Mouse (Mus musculus) lung, embryonic 14.5 days (tissue): ENCODE data around the gene Tacc2. TPM values are rescaled to one million over a fixed set of nuclear protein-coding genes. Genes with fewer than 3 reads are reported as not detected.

Experiments
- ATAC-seq: fragments of 200-750 bp; cut with Nextera tagmentation; 2 replicates; pipeline ENCODE4 v1.8.0; 2017; ENCODE audit warnings: mild to moderate bottlenecking, moderate TSS enrichment, moderate library complexity; ENCODE audit not compliant: insufficient read depth
- DNase-seq: peaks from one replicate; pipeline ENCODE4 v3.0.0-alpha.2; 2015
- H3K27ac ChIP-seq: fragments of 300-500 bp; sonication (generic); 2 replicates; pipeline ENCODE4 v1.5.1; 2014; ENCODE audit warnings: low read depth, mild to moderate bottlenecking, moderate library complexity
- H3K27me3 ChIP-seq: fragments of 300-500 bp; sonication (generic); 2 replicates; pipeline ENCODE4 v1.6.1; 2014; ENCODE audit warnings: low read length, control low read depth; ENCODE audit not compliant: insufficient read depth
- H3K36me3 ChIP-seq: fragments of 300-500 bp; sonication (generic); 2 replicates; pipeline ENCODE4 v1.6.1; 2014; ENCODE audit warnings: control low read depth; ENCODE audit not compliant: insufficient read depth
- H3K4me1 ChIP-seq: fragments of 300-500 bp; sonication (generic); 2 replicates; pipeline ENCODE4 v1.6.1; 2014; ENCODE audit warnings: antibody characterized with exemption, control low read depth; ENCODE audit not compliant: insufficient read depth
- H3K4me2 ChIP-seq: fragments of 300-500 bp; sonication (generic); 2 replicates; pipeline ENCODE4 v1.6.1; 2014; ENCODE audit warnings: mild to moderate bottlenecking
- H3K4me3 ChIP-seq: fragments of 300-500 bp; sonication (generic); 2 replicates; pipeline ENCODE4 v1.5.1; 2014; ENCODE audit warnings: low read depth, low read length
- H3K9ac ChIP-seq: fragments of 300-500 bp; sonication (generic); 2 replicates; pipeline ENCODE4 v1.6.1; 2014
- H3K9me3 ChIP-seq: fragments of 300-500 bp; sonication (generic); 2 replicates; pipeline ENCODE4 v1.6.1; 2016; ENCODE audit warnings: low read depth, low read length, control low read depth
- CTCF ChIP-seq: IDR thresholded peaks from 2 replicates; pipeline ENCODE4 v1.5.1; 2016; ENCODE audit warnings: antibody characterized with exemption, low read depth
- WGBS: fragments of 180-500 bp; shearing (Covaris S2); extraction: QIAGEN DNeasy Blood & Tissue Kit; methylation state at CpG from one replicate; pipeline ENCODE4 v1.1.7; 2014; 5-methylcytosine and 5-hydroxymethylcytosine counted together
- polyA plus RNA-seq: library from polyadenylated mRNA; unstranded; fragments of >200 nt; fragmentation: Nextera tagmentation; extraction: Ambion mirVana; gene quantifications from 2 replicates; pipeline ENCODE4 v1.2.1, GENCODE M21; 2014

Tacc2 gene
- polyA plus RNA-seq, 1 experiment from 2014 or later, result 32.6 TPM

DNA sequence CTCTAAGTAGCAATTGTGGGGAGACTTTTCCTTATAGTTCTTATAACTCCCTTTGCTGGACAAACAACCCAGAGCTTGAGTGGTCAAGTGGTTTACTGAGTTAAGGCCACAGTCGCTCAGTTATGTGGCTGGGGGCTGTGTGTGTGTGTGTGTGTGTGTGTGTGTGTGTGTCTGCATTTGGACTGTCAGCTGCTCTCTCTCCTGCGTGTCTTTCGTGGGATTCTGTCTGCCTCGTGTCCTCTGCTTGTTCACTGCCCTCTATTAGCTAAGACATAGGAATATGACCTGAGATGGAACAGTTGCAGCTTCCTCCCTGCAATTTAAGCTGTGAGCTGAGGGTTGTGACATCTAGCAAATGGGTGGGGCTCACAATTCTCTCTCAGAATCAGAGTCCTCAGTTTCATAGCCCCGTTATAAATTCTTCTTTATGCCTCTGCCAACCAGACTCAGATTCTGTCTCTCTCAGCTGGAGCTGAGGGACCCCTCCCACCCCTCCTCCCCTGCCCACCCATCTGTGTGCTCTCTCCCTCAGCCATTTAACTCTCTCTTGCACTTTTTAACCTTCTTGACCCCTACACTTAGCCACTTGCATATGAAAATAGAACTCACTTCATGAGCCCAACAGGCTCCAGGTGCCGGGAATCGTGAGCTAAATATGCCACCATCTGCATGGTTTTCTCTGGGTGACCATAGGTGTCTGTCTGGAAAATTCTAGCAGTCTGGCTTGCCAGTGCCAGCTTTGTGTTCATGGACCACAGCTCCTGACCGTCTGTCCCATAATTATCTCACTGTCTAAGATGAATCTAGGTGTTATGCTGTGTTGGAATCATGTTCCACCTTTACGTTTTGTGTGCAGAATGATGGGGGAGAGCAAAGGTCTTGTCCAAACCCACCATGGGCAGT, 132.4 kb downstream of the Tacc2 start:
- WGBS, result 37% methylated on average over 9 of the region's 9 CpGs
- ATAC-seq (no peak), DNase-seq (no peak)
- no peak overlapping the region for H3K4me2 ChIP-seq
- peaks cover 11% of the 10 kb centered on the region; the same call in 1 of the 2 replicates for H3K4me1 ChIP-seq
- no peak for TF ChIP-seq CTCF
- H3K36me3 ChIP-seq, result no peaks in the 10 kb centered on the region
- H3K9me3 ChIP-seq, result no peaks in the 10 kb centered on the region
- no peak overlapping the region for H3K9ac ChIP-seq
- no peaks in the 10 kb centered on the region for H3K27me3 ChIP-seq
- H3K27ac ChIP-seq, result no peak overlapping the region
- H3K4me3 ChIP-seq, result no peak overlapping the region

DNA sequence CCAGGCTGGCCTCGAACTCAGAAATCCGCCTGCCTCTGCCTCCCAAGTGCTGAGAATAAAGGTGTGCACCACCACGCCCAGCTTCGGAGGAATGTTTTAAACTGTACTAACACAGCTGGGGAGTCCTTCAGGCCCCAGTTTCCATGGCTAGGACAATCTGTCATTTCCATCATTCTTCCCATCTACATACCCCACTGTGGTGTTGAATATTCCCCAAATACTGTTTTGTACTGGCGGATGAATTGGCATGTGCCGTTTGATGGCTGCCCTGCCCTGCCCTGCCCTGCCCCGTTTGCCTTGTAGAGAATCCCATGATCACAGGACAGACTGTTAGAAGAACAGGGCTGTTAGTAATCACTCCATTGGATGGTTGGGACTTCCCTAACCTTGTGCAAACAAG, 134.6 kb downstream of the Tacc2 start:
- WGBS, result 82% methylated on average over 7 of the region's 7 CpGs
- H3K27me3 ChIP-seq, result no peaks in the 10 kb centered on the region
- H3K4me2 ChIP-seq, result no peak overlapping the region
- no peak for DNase-seq
- H3K4me3 ChIP-seq, result no peak overlapping the region
- H3K9me3 ChIP-seq, result no peaks in the 10 kb centered on the region
- no peak overlapping the region for H3K9ac ChIP-seq
- H3K27ac ChIP-seq, result no peak overlapping the region
- H3K4me1 ChIP-seq, result peaks cover 11% of the 10 kb centered on the region; the same call in 1 of the 2 replicates
- no peak for ATAC-seq
- peaks cover 4% of the 10 kb centered on the region for H3K36me3 ChIP-seq
- TF ChIP-seq CTCF, result no peak

DNA sequence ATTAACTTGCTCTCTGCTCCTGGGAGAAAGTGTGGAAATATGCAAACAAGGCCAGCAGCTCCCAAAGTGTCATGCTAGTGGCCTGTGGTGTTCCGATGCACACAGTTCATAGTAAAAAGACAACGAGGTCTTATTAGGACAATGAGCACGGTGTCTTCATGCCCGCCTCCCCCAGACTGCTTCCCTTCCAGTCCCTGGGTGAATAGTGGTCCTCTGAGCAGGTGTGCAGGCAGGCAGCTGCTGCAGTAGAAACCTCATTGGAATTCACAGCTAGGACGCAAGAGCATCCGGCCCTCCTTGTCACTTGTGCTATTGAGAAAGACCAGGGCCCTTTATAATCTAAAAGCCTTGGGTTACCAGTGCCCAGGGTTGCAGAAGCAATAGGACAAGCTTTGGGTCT, 136.1 kb downstream of the Tacc2 start:
- Histone ChIP-seq H3K27ac (no peak overlapping the region), H3K9ac (no peak overlapping the region), H3K4me2 (no peak overlapping the region), H3K4me1 (peaks cover 8% of the 10 kb centered on the region; the same call in 1 of the 2 replicates), H3K4me3 (no peak overlapping the region), H3K36me3 (peaks cover 12% of the 10 kb centered on the region), H3K27me3 (no peaks in the 10 kb centered on the region), H3K9me3 (no peaks in the 10 kb centered on the region)
- 75% methylated on average over 6 of the region's 6 CpGs for WGBS
- DNase-seq (no peak), ATAC-seq (no peak)
- TF ChIP-seq CTCF, result no peak

DNA sequence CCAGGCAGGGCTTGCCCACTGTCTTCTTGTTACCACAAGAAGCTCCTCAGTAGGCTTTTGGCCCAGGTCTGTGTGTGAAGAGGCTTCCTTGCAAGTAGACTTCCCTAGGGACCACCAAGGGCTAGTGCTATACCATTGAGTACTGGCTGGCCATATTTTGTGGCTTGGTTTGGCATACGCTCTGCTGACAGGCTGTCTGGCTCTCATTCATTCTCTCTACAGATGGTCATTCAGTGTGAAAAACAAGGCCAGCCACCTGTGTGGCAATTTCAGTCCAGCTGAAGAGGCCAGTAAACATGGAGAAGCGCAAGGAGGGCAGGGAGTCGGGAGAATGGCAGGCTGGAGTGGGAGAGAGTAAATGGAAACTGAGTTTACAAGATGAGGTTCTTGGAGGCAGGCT, 138.2 kb downstream of the Tacc2 start:
- WGBS, result 85% methylated on average over 3 of the region's 3 CpGs
- no peak for ATAC-seq
- no peak for TF ChIP-seq CTCF

DNA sequence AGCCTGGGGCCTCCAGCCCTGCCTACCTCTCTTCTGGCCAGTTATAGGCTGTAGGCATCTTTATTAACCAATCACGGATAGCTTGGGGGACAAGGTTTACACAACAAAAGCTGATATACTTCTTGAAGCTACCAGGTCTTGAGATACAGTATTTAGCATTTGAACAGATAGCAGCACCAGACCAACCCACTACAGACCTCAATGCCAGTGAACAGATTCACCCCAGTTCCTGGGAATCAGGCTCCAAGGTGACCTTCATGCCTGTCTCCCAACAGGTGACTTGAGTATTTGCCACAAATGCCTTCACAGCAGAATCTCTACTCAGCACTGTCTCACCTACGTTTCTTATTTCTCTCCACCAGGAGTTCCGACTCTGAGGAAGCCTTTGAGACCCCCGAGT, 139.1 kb downstream of the Tacc2 start:
- Histone ChIP-seq H3K9ac (no peak overlapping the region), H3K4me3 (no peak overlapping the region), H3K9me3 (no peaks in the 10 kb centered on the region), H3K36me3 (peaks cover 17% of the 10 kb centered on the region), H3K27ac (no peak overlapping the region), H3K4me1 (peaks cover 4% of the 10 kb centered on the region; the same call in 1 of the 2 replicates), H3K4me2 (no peak overlapping the region), H3K27me3 (no peaks in the 10 kb centered on the region)
- TF ChIP-seq CTCF, result no peak
- ATAC-seq (no peak), DNase-seq (no peak)
- 84% methylated on average over 4 of the region's 4 CpGs for WGBS

More for the DNA sequence above, 138.2 kb downstream of the Tacc2 start:
- DNase-seq, result no peak
- Histone ChIP-seq H3K4me1 (no peaks in the 10 kb centered on the region), H3K9ac (no peak overlapping the region), H3K36me3 (peaks cover 12% of the 10 kb centered on the region), H3K4me3 (no peak overlapping the region), H3K27me3 (no peaks in the 10 kb centered on the region), H3K4me2 (no peak overlapping the region), H3K9me3 (no peaks in the 10 kb centered on the region), H3K27ac (no peak overlapping the region)

DNA sequence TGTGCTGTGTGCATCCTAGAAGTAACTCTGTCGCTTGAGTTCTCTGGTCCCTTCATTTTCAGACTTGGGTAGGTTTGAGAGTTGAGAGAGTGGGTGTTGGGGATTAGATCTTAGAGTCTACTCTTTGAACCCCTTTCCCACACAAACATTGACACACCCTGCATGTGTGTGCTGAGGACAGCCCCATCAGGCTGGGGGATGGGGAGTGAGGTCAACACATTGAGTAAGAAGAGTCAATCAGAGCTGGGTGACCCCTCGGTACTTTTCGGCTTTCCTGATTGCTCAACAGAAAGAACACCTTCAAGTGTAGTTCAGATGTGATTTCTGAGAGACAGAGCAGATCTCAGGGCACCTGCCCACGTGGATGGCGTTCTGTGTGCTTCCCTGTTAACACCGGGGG, 139.8 kb downstream of the Tacc2 start:
- Histone ChIP-seq H3K4me1 (peaks cover 4% of the 10 kb centered on the region; the same call in 1 of the 2 replicates), H3K27ac (no peak overlapping the region), H3K9ac (no peak overlapping the region), H3K36me3 (peaks cover 17% of the 10 kb centered on the region), H3K9me3 (no peaks in the 10 kb centered on the region), H3K4me3 (no peak overlapping the region), H3K4me2 (no peak overlapping the region), H3K27me3 (no peaks in the 10 kb centered on the region)
- DNase-seq (no peak), ATAC-seq (no peak)
- no peak for TF ChIP-seq CTCF
- 93% methylated on average over 6 of the region's 6 CpGs for WGBS

DNA sequence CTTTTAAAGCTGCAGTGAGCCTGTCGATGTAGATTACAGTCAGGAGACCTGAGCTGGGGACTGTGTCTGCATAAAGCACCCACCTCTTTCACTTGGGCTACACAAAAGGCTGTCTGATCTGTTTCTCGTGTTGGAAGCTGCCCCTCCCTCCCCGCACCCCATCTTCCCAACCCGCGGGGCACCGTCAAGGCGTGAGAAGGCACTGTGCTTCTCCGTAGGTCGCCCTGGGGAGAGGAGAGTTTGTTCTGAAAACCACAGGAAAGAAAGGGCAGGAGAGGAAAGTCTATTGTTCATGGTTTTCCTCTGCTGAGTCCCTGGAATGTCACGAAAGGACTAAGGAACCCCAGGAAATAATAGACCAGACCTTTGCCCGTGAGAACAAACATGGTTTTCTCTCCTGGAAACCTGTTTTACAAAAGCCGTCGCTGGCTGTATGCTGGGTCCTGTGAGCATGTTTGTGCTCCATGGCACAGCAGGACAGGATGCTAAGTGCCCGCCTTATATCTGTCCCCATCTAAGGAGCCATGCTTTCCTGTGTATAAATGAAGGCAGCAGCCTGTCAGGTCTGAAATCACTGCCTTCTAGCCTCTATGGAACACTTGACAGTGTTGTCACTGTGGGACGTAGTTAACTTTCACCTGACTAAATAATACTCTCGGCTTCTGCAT, 142.8 kb downstream of the Tacc2 start:
- Histone ChIP-seq H3K4me3 (no peak overlapping the region), H3K4me2 (no peak overlapping the region), H3K9me3 (no peaks in the 10 kb centered on the region), H3K27ac (peak overlapping the region; percentile 67), H3K36me3 (peaks cover 27% of the 10 kb centered on the region), H3K27me3 (no peaks in the 10 kb centered on the region), H3K9ac (no peak overlapping the region), H3K4me1 (peaks cover 4% of the 10 kb centered on the region; the same call in 1 of the 2 replicates)
- ATAC-seq, result peak; percentile 61; the same call in 1 of the 2 replicates
- DNase-seq, result peak; percentile 32
- 30% methylated on average over 16 of the region's 16 CpGs for WGBS
- TF ChIP-seq CTCF, result no peak
